Mouse (Mus musculus) heart, postnatal 36 days (tissue): ENCODE results near the gene Csf3r. TPM values are rescaled to one million over a fixed set of nuclear protein-coding genes. Genes with fewer than 3 reads are reported as not detected.

Experiments used
- DNase-seq, 2 experiments: peaks; one replicate each; pipeline ENCODE4 v3.0.0; 2021 to 2022
- intact Hi-C: fragments of 180-260 bp; cut with DNase I; formaldehyde crosslinking; loops from one replicate; pipeline ENCODE4 v1.15.1; 2025
- total RNA-seq, 2 experiments: library from RNA; stranded (reverse); gene quantifications; 2 replicates each; pipeline ENCODE4 v1.2.3; 2021

The Csf3r gene
- total RNA-seq, 2 experiments from 2014 or later: 1.00 to 1.6 TPM

DNA sequence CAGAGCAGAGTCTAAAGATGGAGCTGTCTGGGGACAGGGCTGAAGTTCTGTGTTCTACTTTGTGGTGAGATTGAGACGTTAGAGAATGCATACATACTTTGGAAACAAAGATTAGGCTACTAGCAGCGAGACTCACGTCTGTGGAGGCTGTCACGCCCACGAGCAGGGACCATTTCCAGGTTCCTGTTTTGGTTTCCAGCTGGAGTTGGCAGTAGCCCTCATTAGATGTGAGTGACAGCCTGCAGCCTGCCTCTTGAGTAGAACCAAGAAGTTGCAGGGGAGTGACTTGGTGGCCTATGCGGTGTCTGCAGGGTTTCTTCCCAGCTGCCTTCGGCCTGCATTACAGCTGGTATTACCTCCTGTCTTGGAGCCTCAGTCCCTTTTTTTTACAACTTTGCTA lies 27.3 kb downstream of the Csf3r start:
- intact Hi-C loops: no loop called here
- peak in 1 of 2 experiments; percentile 15 for DNase-seq

DNA sequence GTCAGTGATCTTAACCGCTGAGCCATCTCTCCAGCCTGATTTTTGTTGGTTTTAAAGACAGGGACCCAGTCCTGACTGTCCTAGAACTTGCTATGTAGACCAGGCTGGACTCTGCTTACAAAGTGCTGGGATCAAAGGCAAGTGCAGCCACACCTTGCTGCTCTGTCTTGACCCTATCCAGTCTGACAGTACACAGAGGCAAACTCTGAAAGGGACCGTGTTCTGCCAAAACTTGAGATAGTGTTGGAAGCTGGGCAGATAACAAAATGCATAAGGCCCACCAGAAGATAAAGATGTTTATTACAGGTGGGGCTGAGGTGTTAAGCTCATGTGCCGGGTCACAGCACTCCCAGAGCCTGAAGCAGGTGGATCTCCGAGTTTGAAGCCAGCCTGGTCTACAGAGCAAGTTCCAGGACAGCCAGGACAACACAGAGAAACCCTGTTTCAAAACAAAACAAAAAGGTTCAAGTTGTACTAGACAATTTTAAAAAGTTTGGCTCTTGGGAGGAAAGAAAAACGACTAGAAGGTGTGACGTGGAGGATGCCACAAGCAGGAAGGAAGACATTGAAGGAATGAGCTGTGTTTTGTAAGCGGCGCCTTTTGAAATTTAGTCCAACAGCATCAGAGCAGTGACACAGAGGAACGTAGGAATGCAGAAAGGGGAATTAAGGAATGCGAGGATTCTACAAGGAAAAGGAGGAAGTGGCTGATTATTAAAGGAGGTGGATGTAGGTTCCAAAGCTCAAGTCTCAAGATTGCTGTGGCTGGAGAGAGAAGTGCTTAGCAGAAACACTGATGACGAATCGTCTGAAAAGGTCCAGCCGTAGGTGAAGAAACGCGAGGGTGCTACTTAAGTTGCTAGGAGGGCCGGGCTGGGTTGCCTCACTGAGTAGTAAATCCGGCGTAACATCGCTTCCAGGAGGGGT lies 33.1 kb downstream of the Csf3r start:
- DNase-seq: no peak
- intact Hi-C loops: no loop called here

DNA sequence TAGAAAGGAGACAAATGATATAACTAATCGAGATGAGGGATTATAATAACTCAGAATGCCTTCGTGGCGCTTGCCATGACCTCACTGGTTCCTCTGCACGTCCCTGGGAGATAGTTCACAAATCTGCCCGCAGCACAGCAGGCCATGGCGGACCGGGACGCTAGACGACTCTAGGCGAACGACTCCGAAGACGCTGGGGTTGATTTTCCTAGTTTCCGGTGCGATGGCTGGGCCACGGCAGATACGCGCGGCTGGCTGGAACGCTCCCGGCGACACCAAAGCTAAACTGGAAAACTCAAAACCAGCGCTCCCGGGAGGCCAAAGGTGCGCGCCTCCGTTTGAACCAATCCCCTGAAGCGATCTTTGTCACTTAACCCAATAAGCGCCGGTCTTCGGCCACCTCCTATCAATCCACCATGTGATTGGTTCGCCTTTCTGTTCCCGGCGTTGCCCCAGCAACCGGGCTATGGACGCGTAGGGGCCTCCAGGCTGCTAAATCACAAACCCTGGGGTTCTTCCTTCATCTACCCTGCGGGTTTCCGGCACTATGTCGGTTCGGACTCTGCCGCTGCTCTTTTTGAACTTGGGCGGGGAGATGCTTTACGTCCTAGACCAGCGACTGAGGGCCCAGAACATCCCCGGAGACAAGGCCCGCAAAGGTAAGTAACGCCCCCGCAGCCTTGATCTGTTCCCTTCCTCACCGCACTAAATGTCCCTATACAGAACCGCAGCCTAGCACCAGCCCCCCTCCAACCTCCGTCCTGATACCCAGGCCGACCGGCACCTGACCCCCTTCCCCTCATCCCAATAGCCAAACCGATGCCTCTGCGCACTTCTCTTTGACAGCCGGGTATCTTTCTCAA lies 34.0 kb downstream of the Csf3r start, which contains the start of gene Oscp1:
TSS of gene Oscp1 (plus strand) at position 432 of the 863 bp plus-strand sequence.
- intact Hi-C loops: no loop called here
- DNase-seq: peak; percentile 81 to 86

DNA sequence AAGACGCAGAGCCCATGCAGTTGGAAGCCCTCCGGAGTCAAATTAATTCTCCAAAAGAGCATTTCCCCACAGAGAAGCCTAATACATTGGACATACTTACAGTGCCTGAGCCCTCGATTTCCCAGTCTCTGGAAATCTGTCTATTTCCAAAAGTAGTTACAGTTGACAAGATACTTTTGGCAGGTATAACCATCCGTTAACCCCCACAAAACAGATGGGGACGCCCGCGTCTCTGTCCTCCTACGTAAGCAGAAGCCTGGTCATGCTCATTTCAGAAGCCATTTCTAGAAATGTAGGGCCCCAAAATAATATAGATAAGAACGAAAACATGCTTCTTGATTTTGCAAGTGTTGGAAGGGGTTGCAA lies 34.6 kb downstream of the Csf3r start:
- intact Hi-C loops: no loop called here
- no peak for DNase-seq

DNA sequence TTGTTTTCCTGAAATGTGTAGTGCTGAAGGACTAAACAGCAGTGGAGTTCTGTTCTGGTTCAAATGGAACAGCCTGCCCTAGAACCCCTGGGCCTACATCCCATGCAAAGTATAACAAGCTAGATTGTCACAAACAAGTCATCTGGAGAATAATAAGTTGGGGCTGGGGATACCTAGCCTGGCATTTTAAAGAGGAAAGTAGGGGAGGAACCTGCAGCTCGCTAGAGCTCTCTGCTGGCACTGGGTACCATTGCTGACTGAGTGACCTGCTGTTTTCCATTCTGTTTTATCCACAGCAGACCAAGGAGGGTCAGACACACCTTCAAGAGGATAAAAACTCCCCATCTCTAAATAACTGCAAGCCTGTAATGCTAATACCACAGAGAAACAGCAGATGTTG lies 38.5 kb downstream of the Csf3r start:
- intact Hi-C loops: no loop called here
- no peak for DNase-seq

DNA sequence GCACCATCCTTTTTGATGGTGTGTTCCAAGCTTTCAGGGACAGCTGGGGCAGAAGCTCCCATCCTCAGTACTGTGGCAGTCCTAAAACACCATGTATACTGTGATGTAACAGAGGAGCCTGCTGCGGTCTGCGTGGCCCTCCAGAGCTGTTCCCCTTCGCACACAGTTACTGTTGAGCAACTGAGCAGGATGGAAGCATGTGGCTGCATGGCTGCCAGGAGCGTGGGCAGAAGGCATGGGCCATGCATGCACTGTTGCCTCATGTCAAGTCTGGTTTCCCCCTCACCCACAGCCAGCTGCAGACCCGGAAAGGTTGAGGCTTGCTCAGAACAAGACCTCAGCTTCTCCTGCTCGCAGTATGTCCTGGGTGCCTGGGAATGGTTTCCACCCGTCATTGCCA lies 40.9 kb downstream of the Csf3r start:
- DNase-seq: no peak
- intact Hi-C loops: no loop called here

DNA sequence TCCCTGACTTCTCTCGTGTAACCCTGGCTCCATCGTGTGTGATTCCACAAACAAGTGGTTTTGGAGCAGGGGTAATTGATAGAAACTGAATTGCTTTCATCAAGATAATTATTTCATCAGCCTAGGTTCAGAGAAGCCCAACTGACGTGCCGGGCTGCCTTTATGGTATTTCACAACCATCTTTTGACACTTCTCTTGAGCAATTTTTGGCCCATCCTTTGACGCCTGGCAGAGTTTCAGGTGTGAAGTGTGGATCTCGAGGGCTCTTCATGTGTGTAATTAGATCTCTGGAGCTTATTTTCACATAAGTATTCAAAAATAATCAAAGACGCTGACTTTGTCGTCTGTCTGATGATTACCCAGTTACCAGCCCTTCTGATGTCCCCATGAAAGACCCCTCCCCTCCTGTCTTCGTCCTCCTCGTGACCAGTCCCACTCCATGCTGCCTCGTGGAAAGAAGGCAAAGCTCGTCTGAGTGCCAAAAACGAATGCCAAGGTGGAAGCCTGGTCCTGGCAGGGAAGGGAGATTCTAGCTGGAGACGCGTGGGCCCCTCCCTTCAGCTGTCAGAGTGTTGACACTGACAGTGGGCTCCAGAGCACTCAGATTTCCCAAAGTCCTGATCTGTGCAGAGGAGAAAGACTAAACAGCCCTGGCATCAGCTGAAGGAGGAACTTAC lies 43.2 kb downstream of the Csf3r start:
- intact Hi-C loops: no loop called here
- DNase-seq: peak; percentile 32 to 34

DNA sequence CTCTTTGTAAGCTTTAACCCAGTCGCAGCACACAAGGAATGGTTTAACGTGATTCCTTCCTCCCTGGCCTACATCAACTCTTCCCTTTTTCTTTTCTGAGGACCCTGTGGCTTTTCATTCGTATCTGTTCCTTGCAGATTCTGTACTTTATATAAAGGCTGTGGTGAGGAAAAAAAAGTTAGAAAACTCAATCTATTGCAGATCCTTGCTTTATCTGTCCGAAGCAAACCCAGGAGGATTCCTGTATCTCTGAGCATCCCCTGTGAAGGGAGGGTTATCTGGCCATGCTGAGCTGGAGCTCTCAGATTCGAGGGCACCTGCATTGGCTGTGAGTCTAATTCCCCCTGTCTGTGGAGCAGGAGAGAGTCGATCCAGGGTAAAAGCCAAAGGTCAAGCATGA lies 44.5 kb downstream of the Csf3r start:
- DNase-seq: no peak
- intact Hi-C loops: no loop called here

DNA sequence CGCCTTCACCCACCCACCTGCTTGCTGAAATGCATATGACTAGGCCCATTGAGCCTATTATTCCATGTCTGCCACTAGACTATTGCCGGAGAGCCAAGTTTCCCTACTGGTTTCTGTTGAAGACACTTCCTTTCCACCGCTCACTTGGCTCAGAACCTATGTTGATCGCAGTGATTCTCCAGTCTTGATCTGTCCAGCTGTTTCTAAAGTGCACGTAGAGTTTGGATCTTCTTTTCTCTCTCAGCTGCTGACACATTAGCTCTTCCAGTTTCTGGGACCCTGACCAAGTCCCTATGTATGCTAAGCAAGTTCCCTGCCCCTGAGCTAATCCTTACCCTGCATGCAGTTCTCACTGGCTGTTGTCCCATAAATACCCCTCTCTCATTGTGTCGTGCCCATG lies 53.5 kb downstream of the Csf3r start:
- intact Hi-C loops: no loop called here
- DNase-seq: no peak

DNA sequence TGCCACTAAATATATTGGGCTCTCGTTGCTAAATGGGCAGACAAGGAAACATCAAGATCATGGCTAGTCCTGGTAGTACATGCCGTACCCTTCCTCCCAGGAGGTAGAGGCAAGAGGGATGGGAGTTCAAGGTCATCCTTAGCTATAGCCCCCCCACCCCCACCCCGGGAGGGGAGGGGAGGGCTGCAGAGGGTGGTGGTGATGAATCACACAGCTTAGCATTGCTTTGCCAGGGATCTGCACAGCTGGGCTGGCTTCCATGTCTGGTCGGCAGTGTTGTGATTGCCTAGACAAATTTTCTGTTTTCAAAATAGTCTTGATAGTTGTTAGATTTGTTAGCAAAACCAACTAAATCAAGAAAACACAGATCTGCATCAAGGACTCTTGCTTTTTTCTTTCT lies 54.9 kb downstream of the Csf3r start:
- intact Hi-C loops: no loop called here
- DNase-seq: no peak

DNA sequence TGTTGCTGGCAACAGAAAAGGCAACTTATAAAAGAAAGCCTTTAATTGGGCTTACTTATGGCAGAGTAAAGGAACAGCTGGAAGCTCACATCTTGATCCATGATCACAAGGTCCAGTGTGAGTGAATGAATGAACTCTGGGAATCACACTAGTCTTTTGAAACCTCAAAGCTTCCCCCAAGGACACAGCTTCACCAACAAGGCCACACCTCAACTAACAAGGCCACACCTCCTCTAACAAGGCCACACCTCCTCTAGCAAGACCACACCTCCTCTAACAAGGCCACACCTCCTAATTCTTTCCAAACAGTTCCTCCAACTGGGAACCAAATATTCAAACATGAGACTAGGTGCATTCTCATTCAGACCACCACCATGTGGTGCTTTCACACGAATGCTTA lies 57.3 kb downstream of the Csf3r start:
- intact Hi-C loops: no loop called here

DNA sequence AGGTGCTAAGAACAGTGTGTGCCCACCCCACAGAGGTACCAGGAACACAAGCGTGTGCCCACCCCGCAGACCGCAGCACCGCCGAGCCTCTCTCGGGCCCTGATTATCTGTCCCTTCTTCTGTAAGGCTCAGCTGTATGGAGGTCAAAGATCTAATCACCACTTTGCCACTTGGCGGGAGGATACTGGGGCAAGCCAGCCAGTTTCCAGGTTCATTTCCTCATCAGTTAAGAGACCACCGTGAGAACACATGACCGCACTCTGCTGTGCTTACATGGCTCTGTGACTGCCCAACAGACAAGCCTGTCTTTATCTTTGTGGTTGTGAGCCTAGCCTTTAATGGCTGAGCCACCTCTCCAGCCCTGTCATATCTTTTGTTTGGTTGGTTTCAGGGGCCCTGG lies 58.7 kb downstream of the Csf3r start:
- intact Hi-C loops: no loop called here
- DNase-seq: no peak

More for the DNA sequence above, 57.3 kb downstream of the Csf3r start:
- DNase-seq: no peak

DNA sequence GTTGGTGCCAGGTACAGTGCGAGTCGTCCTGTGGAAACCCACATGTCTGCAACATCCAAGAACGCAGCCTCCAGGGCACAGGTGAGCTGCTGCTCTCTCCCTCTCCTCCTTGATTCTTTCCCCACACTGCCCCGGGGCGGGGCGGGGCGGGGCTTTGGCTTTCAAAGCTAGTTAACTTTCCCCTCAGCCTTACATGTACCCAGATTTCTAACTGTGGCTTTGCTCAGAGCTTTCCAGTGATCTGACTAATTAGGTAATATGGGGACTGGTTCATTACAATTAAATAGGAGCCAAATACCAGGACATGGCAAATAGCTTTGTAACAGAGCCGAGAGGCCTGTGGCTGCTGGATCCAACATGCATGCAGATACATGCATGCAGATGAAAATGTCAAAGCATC lies 60.0 kb downstream of the Csf3r start:
- intact Hi-C loops: no loop called here
- DNase-seq: no peak

DNA sequence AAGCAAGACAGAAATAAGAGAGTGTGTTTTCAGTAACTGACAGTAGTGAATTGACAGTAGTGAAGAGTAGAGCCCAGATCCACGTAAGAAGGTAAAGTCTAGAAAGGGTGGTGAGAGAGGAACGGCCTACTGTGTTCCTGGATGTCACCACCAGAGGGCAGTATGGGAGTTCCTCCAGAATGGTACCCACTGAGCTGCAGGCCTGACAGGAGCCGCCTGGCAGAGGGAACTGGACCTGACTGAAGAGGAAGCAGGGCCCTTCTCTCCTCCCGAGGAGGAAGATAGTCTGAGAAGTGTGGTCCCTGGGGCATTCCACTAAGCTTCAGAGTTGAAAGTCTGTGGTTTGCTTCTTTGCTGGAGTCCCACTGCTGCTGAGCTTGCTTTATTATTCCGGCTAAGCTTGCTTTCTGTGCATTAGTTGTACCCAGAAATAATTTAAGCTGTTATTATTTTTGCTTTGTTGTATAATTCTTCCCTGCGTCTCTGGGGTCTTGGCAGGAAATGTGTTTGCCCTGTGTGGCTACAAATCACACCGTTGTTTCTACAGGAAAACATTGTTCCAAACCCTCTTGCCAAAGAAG lies 61.7 kb downstream of the Csf3r start:
- peak; percentile 81 to 83 for DNase-seq
- intact Hi-C loops: loop anchor here (1.0 to 5.0 kb wide), 3 partner anchors 28 to 176 kb away; partner anchors contain the start of gene Trappc3

DNA sequence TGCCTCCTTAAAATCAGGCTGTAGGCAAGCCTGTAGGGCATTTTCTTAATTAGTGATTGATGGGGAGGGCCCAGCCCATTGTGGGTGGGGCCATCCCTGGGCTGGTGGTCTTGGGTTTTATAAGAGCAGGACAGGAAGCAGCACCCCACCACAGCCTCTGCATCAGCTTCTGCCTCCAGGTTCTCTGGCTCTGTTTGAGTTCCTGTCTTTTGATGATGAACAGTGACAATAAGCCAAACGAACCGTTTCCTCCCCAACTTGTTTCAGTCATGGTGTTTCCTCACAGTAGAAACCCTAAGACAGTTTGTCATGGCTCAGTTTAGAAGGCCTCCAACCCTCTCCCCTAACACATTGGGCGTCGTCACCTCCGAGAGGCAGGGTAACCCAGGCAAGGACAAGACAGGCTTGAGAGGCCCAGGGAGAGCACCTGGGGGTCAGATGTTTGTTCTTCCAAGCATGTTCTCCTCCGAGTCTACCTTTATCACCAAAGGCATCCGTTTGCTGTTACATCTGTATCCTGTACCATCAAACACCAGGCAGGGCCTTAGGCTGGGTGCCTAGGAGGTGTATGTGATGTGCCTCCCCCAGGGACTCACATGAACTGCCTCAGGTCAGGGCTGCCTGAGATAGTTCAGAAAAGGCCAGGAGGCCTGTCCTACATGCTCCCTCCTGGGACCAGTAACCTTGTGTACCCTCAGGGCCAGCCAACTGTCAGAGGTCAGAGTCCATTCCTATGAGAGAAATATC lies 65.9 kb downstream of the Csf3r start:
- intact Hi-C loops: no loop called here

DNA sequence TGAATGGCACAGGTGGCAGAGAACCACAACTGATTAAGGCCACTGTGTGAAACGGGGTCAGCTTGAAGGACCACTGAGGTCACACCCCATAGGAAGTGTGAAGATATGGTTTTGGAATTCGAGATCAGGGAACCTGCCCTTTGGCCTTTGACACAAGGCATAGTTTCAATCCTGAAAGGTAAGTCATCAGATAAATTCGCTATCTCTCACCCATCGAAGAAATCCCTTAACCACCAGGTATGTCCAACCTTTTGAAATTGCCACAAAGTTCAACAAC lies 66.4 kb downstream of the Csf3r start:
- intact Hi-C loops: no loop called here
- DNase-seq: no peak

More for the DNA sequence above, 65.9 kb downstream of the Csf3r start:
- no peak for DNase-seq

DNA sequence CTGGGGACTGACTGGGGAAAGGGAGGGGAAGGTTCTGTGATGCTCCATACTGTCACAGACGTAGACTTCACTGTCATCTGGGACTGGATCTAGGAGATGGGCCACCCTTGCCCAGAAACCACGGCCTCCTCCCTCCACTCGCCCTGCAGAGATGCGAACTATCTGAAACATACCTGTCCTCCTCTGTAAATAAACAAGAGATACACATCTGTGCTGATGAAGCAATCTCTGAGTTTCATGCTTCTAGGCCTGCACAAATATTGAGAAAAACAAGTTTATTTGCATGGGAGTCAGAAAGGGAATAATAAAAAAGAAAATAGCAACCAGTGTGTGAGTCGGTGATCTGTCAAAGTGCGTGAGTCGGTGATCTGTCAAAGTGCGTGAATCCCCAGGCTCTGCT lies 67.5 kb downstream of the Csf3r start:
- intact Hi-C loops: no loop called here
- DNase-seq: no peak
